Mouse (Mus musculus) liver, embryonic 15.5 days (tissue): Measurements from ENCODE around the gene Gmds. TPM values are rescaled to one million over a fixed set of nuclear protein-coding genes. Genes with fewer than 3 reads are reported as not detected.
A peak's percentile ranks its signal among the peaks of the same experiment; 100 is the strongest.

Experiments
- ATAC-seq: fragments of 200-750 bp; cut with Nextera tagmentation; 2 replicates; pipeline ENCODE4 v1.8.0; 2017; ENCODE audit warnings: moderate number of reproducible peaks, mild to moderate bottlenecking, moderate library complexity; ENCODE audit not compliant: insufficient read depth
- H3K27ac ChIP-seq: fragments of 300-500 bp; sonication (generic); replicated peaks from 2 replicates; pipeline ENCODE4 v1.5.1; 2015; ENCODE audit warnings: mild to moderate bottlenecking, inconsistent platforms
- H3K27me3 ChIP-seq: fragments of 300-500 bp; sonication (generic); 2 replicates; pipeline ENCODE4 v1.6.1; 2015; ENCODE audit warnings: mild to moderate bottlenecking, inconsistent platforms
- H3K36me3 ChIP-seq: fragments of 300-500 bp; sonication (generic); replicated peaks from 2 replicates; pipeline ENCODE4 v1.6.1; 2015; ENCODE audit warnings: moderate library complexity, mild to moderate bottlenecking, inconsistent platforms
- H3K4me1 ChIP-seq: fragments of 300-500 bp; sonication (generic); replicated peaks from 2 replicates; pipeline ENCODE4 v1.6.1; 2015; ENCODE audit warnings: inconsistent platforms
- H3K4me2 ChIP-seq: fragments of 300-500 bp; sonication (generic); 2 replicates; pipeline ENCODE4 v1.6.1; 2015; ENCODE audit warnings: moderate library complexity, mild to moderate bottlenecking, inconsistent platforms
- H3K4me3 ChIP-seq: fragments of 300-500 bp; sonication (generic); replicated peaks from 2 replicates; pipeline ENCODE4 v1.5.1; 2015; ENCODE audit warnings: mild to moderate bottlenecking, inconsistent platforms
- H3K9ac ChIP-seq: fragments of 300-500 bp; sonication (generic); 2 replicates; pipeline ENCODE4 v1.6.1; 2015; ENCODE audit warnings: moderate library complexity, mild to moderate bottlenecking, inconsistent platforms
- H3K9me3 ChIP-seq: fragments of 300-500 bp; sonication (generic); replicated peaks from 2 replicates; pipeline ENCODE4 v1.6.1; 2016; ENCODE audit warnings: inconsistent platforms
- WGBS: fragments of 180-500 bp; shearing (Covaris S2); methylation state at CpG from one replicate; pipeline ENCODE4 v1.1.7; 2015; ENCODE audit warnings: mixed read lengths; ENCODE audit not compliant: insufficient replicate concordance; 5-methylcytosine and 5-hydroxymethylcytosine counted together
- polyA plus RNA-seq: library from polyadenylated mRNA; unstranded; fragments of >200 nt; fragmentation: Nextera tagmentation; extraction: Ambion mirVana; gene quantifications from 2 replicates; pipeline ENCODE4 v1.2.1, GENCODE M21; 2015

Gene Gmds
- polyA plus RNA-seq, 1 experiment from 2014 or later, result 7.0 TPM

- Histone ChIP-seq H3K4me2 (no peak overlapping the region), H3K9me3 (no peaks in the 10 kb centered on the region), H3K4me3 (no peak overlapping the region), H3K27me3 (no peaks in the 10 kb centered on the region), H3K27ac (no peak overlapping the region), H3K4me1 (no peaks in the 10 kb centered on the region), H3K9ac (no peak overlapping the region), H3K36me3 (no peaks in the 10 kb centered on the region)
- 47% methylated on average over 7 of the region's 7 CpGs for WGBS
- ATAC-seq, result no peak
Measured at GRCm38 (mm10) chr13:31943482-31944275, 394.9 kb downstream of the Gmds start.

- no peaks in the 10 kb centered on the region for H3K27me3 ChIP-seq
- no peaks in the 10 kb centered on the region for H3K9me3 ChIP-seq
- no peaks in the 10 kb centered on the region for H3K36me3 ChIP-seq
- H3K4me3 ChIP-seq, result no peak overlapping the region
- no peak overlapping the region for H3K9ac ChIP-seq
- peaks cover 9% of the 10 kb centered on the region for H3K4me1 ChIP-seq
- ATAC-seq, result no peak
- no peak overlapping the region for H3K4me2 ChIP-seq
- no peak overlapping the region for H3K27ac ChIP-seq
- 65% methylated on average over 1 of the region's 1 CpGs for WGBS
Measured at GRCm38 (mm10) chr13:31929299-31929698, 409.2 kb downstream of the Gmds start.

DNA sequence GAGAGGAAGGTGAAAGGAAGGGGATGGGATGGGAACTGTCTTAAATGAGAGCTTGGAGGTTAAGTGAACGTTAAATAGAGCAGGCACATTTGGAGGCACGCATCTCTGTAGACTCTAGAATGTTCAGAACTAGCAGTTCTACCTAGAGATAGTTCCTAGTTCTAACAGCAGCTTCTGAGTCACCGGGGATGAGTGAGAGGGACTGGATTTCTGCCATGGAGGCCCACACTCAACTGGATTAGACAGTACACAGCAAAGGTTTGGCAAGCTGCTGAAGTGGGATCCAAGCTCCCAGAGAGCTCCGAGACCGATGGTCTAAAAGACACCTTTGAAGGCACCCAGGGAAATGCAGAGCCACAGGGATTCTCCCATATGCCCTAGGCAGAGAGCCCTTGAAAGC is 411.9 kb downstream of the Gmds start:
- no peak for ATAC-seq
- Histone ChIP-seq H3K9ac (no peak overlapping the region), H3K4me2 (no peak overlapping the region), H3K27ac (no peak overlapping the region), H3K27me3 (no peaks in the 10 kb centered on the region), H3K4me3 (no peak overlapping the region), H3K36me3 (no peaks in the 10 kb centered on the region), H3K4me1 (peaks cover 14% of the 10 kb centered on the region), H3K9me3 (no peaks in the 10 kb centered on the region)
- WGBS, result 64% methylated on average over 5 of the region's 5 CpGs

DNA sequence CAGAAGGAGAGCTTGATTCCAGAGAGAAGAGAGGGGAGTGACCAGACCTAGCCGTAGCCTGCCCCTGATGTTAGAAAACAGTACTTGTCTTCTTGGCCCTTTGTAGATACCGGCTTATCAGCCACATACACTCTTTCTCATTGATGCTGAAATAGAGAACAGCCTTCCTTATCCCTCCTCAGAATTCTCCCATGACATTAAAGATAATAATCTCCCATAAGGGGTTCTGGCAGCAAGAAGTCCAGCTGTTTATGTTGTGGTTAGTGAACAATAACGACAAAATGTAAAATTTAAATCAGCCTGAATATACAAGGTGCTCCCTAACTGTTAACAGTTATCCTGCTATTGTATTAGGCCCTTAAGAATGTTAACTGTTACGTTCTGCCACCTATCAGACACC is 414.0 kb downstream of the Gmds start:
- Histone ChIP-seq H3K4me3 (no peak overlapping the region), H3K4me1 (peaks cover 14% of the 10 kb centered on the region), H3K27ac (no peak overlapping the region), H3K9me3 (no peaks in the 10 kb centered on the region), H3K9ac (no peak overlapping the region), H3K4me2 (no peak overlapping the region), H3K27me3 (no peaks in the 10 kb centered on the region), H3K36me3 (no peaks in the 10 kb centered on the region)
- WGBS, result 17% methylated on average over 4 of the region's 4 CpGs
- peak; percentile 58 for ATAC-seq

GRCm38 (mm10) chr13:31919716-31920115 is 418.8 kb downstream of the Gmds start:
- H3K9ac ChIP-seq, result no peak overlapping the region
- no peak overlapping the region for H3K4me2 ChIP-seq
- no peaks in the 10 kb centered on the region for H3K9me3 ChIP-seq
- no peaks in the 10 kb centered on the region for H3K27me3 ChIP-seq
- no peak overlapping the region for H3K4me3 ChIP-seq
- no peak overlapping the region for H3K27ac ChIP-seq
- no peaks in the 10 kb centered on the region for H3K36me3 ChIP-seq
- ATAC-seq, result no peak
- H3K4me1 ChIP-seq, result peaks cover 9% of the 10 kb centered on the region
- WGBS, result 65% methylated on average over 2 of the region's 2 CpGs

- H3K27me3 ChIP-seq, result no peaks in the 10 kb centered on the region
- H3K27ac ChIP-seq, result no peak overlapping the region
- H3K9ac ChIP-seq, result no peak overlapping the region
- no peak for ATAC-seq
- no peak overlapping the region for H3K4me3 ChIP-seq
- no peaks in the 10 kb centered on the region for H3K9me3 ChIP-seq
- H3K4me2 ChIP-seq, result no peak overlapping the region
- 66% methylated on average over 5 of the region's 5 CpGs for WGBS
- H3K4me1 ChIP-seq, result no peaks in the 10 kb centered on the region; the same call in 1 of the 2 replicates
- no peaks in the 10 kb centered on the region for H3K36me3 ChIP-seq
Measured at GRCm38 (mm10) chr13:31917387-31917786, 421.2 kb downstream of the Gmds start.

DNA sequence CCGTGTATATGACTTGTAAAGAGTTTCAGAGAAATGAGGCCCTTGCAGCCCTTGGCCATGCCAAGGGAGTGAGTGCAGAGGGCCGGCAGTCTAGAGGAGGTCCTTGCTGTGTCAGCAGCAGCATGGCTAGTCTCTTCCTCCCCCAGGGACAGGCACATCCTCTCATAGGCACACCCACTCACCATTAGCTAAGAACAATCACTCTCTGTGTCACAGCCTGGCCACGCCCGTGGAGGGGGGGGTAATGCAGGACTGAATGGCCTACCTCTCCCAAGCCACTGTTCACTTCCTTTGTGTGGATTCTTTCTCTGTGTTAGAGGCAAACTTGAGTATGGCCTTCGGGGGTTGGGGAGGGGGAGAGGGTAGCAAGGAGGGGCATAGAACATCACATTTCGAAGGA is 422.8 kb downstream of the Gmds start:
- Histone ChIP-seq H3K4me1 (no peaks in the 10 kb centered on the region; the same call in 1 of the 2 replicates), H3K27ac (no peak overlapping the region), H3K9me3 (no peaks in the 10 kb centered on the region), H3K27me3 (no peaks in the 10 kb centered on the region), H3K36me3 (no peaks in the 10 kb centered on the region), H3K9ac (no peak overlapping the region), H3K4me2 (no peak overlapping the region), H3K4me3 (no peak overlapping the region)
- 54% methylated on average over 6 of the region's 6 CpGs for WGBS
- ATAC-seq, result no peak

- H3K4me1 ChIP-seq, result no peaks in the 10 kb centered on the region; the same call in 1 of the 2 replicates
- no peaks in the 10 kb centered on the region for H3K36me3 ChIP-seq
- H3K27ac ChIP-seq, result no peak overlapping the region
- no peak overlapping the region for H3K9ac ChIP-seq
- H3K9me3 ChIP-seq, result no peaks in the 10 kb centered on the region
- H3K27me3 ChIP-seq, result no peaks in the 10 kb centered on the region
- H3K4me2 ChIP-seq, result no peak overlapping the region
- WGBS, result 53% methylated on average over 4 of the region's 4 CpGs
- no peak overlapping the region for H3K4me3 ChIP-seq
- ATAC-seq, result no peak
Measured at GRCm38 (mm10) chr13:31914901-31915587, 423.5 kb downstream of the Gmds start.

GRCm38 (mm10) chr13:31911956-31912355 is 426.6 kb downstream of the Gmds start:
- no peak for ATAC-seq
- Histone ChIP-seq H3K4me2 (no peak overlapping the region), H3K4me1 (no peaks in the 10 kb centered on the region), H3K9me3 (no peaks in the 10 kb centered on the region), H3K27ac (no peak overlapping the region), H3K27me3 (no peaks in the 10 kb centered on the region), H3K36me3 (no peaks in the 10 kb centered on the region), H3K9ac (no peak overlapping the region), H3K4me3 (no peak overlapping the region)
- 54% methylated on average over 5 of the region's 5 CpGs for WGBS

DNA sequence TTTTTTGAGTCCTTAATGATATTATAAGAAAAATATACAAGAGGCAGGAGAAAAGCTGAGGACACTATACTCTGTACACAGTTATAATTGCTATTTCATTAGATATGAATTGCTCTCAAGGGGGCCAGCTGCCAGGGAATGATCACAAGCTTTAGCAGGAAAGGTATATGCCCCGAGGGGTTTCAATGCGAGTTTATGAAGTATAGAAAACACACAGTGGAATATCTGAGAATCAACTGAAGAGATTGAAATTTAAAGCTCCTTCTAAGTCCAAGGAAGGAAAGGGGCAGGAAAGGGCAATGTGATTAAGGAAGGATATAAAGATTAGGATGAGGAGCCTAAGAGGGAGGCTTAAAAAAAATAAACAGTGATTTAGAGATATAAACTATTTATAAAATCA is 427.2 kb downstream of the Gmds start:
- Histone ChIP-seq H3K4me3 (no peak overlapping the region), H3K36me3 (no peaks in the 10 kb centered on the region), H3K9me3 (no peaks in the 10 kb centered on the region), H3K4me1 (no peaks in the 10 kb centered on the region), H3K27ac (no peak overlapping the region), H3K4me2 (no peak overlapping the region), H3K27me3 (no peaks in the 10 kb centered on the region), H3K9ac (no peak overlapping the region)
- WGBS, result 53% methylated on average over 2 of the region's 2 CpGs
- no peak for ATAC-seq

DNA sequence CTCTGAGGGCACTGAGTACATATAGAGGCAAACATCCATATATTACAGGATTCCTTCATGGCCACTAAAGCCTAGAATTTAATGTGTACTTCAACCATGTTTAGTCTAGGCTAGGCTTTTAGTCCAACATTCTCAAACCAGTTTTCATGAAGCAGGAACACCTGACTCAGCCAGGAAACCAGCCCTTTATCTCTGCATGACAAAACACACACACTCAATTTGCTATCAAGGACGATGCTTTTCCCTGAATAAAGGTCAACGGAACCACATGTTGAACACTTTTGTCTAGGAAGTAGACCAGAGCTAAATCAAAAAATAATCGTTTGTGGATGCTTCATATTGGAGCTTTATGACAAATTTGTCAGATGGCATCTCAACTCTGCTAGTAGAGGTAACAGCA is 429.5 kb downstream of the Gmds start:
- no peak for ATAC-seq
- H3K4me1 ChIP-seq, result no peaks in the 10 kb centered on the region
- no peak overlapping the region for H3K4me2 ChIP-seq
- WGBS, result 43% methylated on average over 3 of the region's 3 CpGs
- H3K4me3 ChIP-seq, result no peak overlapping the region
- no peaks in the 10 kb centered on the region for H3K27me3 ChIP-seq
- no peaks in the 10 kb centered on the region for H3K36me3 ChIP-seq
- H3K9me3 ChIP-seq, result no peaks in the 10 kb centered on the region
- H3K27ac ChIP-seq, result no peak overlapping the region
- H3K9ac ChIP-seq, result no peak overlapping the region
